Mouse (Mus musculus) CH12.LX (cell line): ENCODE measurements around the gene Trak2. TPM values are rescaled to one million over a fixed set of nuclear protein-coding genes. Genes with fewer than 3 reads are reported as not detected.
A peak's percentile ranks its signal among the peaks of the same experiment; 100 is the strongest.
"Not testable (repeated sequence)": the region's sequence is repeated elsewhere in the genome, so short reads cannot be mapped to it uniquely, and the experiment has no call there.

Experiments used
- DNase-seq: peaks from one replicate; pipeline ENCODE4 v3.0.0-alpha.2; 2013; ENCODE audit errors: extremely low read depth
- H3K27ac ChIP-seq: 2 replicates; pipeline ENCODE4 v1.5.1; 2012; ENCODE audit warnings: low read depth, mild to moderate bottlenecking, control low read depth, moderate library complexity; ENCODE audit not compliant: insufficient read depth
- H3K27me3 ChIP-seq: replicated peaks from 2 replicates; pipeline ENCODE3; 2012; ENCODE audit warnings: inconsistent platforms
- H3K36me3 ChIP-seq, 2 experiments: replicated peaks in 1 of 2; 2 replicates each; pipeline versions ENCODE3 to v1.6.1; 2012; ENCODE audit warnings: inconsistent platforms in 1 of 2, low read length in 1 of 2, mild to moderate bottlenecking in 1 of 2, mixed read lengths in 1 of 2, moderate library complexity in 1 of 2; ENCODE audit not compliant: control insufficient read depth in 1 of 2, insufficient read depth in 1 of 2
- H3K4me1 ChIP-seq, 2 experiments: 2 replicates each; pipeline ENCODE4 v1.6.1; 2012; ENCODE audit warnings: inconsistent platforms in 1 of 2, moderate library complexity in 1 of 2; ENCODE audit not compliant: insufficient read depth in 2 of 2, control insufficient read depth in 1 of 2
- H3K4me2 ChIP-seq: 2 replicates; pipeline ENCODE4 v1.6.1; 2012; ENCODE audit warnings: low read depth, mild to moderate bottlenecking, control low read depth; ENCODE audit not compliant: poor library complexity, insufficient read depth, severe bottlenecking
- H3K4me3 ChIP-seq, 3 experiments: fragments of 150-350 bp in 1 of 3; sonication (generic) in 1 of 3; replicated peaks in 1 of 3; 2 replicates each; pipeline versions ENCODE3 to v1.5.1; 2011 to 2012; ENCODE audit warnings: low read depth in 2 of 3, low read length in 2 of 3, mild to moderate bottlenecking in 2 of 3, moderate library complexity in 2 of 3, control low read depth in 1 of 3, improper control_type of control experiment in 1 of 3, inconsistent platforms in 1 of 3, mixed read lengths in 1 of 3; ENCODE audit not compliant: poor library complexity in 1 of 3
- H3K79me2 ChIP-seq: replicated peaks from 2 replicates; pipeline ENCODE4 v1.6.1; 2012; ENCODE audit warnings: mild to moderate bottlenecking, moderate library complexity; ENCODE audit not compliant: control insufficient read depth, poor library complexity, insufficient read depth, severe bottlenecking; ENCODE audit errors: extremely low read depth
- H3K9ac ChIP-seq: 2 replicates; pipeline ENCODE4 v1.6.1; 2012; ENCODE audit warnings: low read depth, mild to moderate bottlenecking, control low read depth, moderate library complexity; ENCODE audit not compliant: insufficient read depth
- H3K9me3 ChIP-seq: replicated peaks from 2 replicates; pipeline ENCODE3; 2012; ENCODE audit warnings: low read length, inconsistent platforms, mixed read lengths
- BHLHE40 ChIP-seq: IDR thresholded peaks from 2 replicates; pipeline ENCODE4 v1.6.1; 2011; ENCODE audit warnings: mild to moderate bottlenecking, low read depth, low read length, improper control_type of control experiment
- EP300 ChIP-seq: IDR thresholded peaks from 2 replicates; pipeline ENCODE4 v1.6.1; 2011; ENCODE audit warnings: low read length, improper control_type of control experiment
- ETS1 ChIP-seq: conservative IDR thresholded peaks from 2 replicates; pipeline ENCODE4 v1.6.1; 2012; ENCODE audit warnings: low read depth, mild to moderate bottlenecking, inconsistent platforms, low read length, improper control_type of control experiment, moderate library complexity
- HCFC1 ChIP-seq: IDR thresholded peaks from 2 replicates; pipeline ENCODE4 v1.6.1; 2012; ENCODE audit warnings: low read depth, mild to moderate bottlenecking, inconsistent platforms, low read length, improper control_type of control experiment
- IRF4 ChIP-seq: IDR thresholded peaks from 2 replicates; pipeline ENCODE4 v1.6.1; 2014; ENCODE audit warnings: low read depth, mild to moderate bottlenecking, inconsistent platforms, low read length, improper control_type of control experiment
- JUN ChIP-seq: IDR thresholded peaks from 2 replicates; pipeline ENCODE4 v1.6.1; 2011; ENCODE audit warnings: low read depth, mild to moderate bottlenecking, low read length, improper control_type of control experiment, moderate library complexity; ENCODE audit not compliant: insufficient read depth
- JUND ChIP-seq: conservative IDR thresholded peaks from 2 replicates; pipeline ENCODE4 v1.6.1; 2011; ENCODE audit warnings: low read depth, low read length, improper control_type of control experiment
- MAFK ChIP-seq: IDR thresholded peaks from 2 replicates; pipeline ENCODE4 v1.6.1; 2011; ENCODE audit warnings: low read length, improper control_type of control experiment; ENCODE audit not compliant: insufficient replicate concordance
- MAZ ChIP-seq: IDR thresholded peaks from 2 replicates; pipeline ENCODE4 v1.6.1; 2012; ENCODE audit warnings: low read depth, mild to moderate bottlenecking, inconsistent platforms, low read length, improper control_type of control experiment, moderate library complexity
- MEF2A ChIP-seq: IDR thresholded peaks from 2 replicates; pipeline ENCODE4 v1.6.1; 2014; ENCODE audit warnings: low read depth, mild to moderate bottlenecking, inconsistent platforms, low read length, improper control_type of control experiment, borderline replicate concordance
- MXI1 ChIP-seq: IDR thresholded peaks from 2 replicates; pipeline ENCODE4 v1.6.1; 2011; ENCODE audit warnings: mild to moderate bottlenecking, low read depth, low read length, improper control_type of control experiment
- POLR2A ChIP-seq: IDR thresholded peaks from 2 replicates; pipeline ENCODE4 v1.6.1; 2011; ENCODE audit warnings: low read depth, mild to moderate bottlenecking, improper control_type of control experiment, low read length
- RCOR1 ChIP-seq: conservative IDR thresholded peaks from 2 replicates; pipeline ENCODE4 v1.6.1; 2012; ENCODE audit warnings: low read depth, mild to moderate bottlenecking, inconsistent platforms, low read length, improper control_type of control experiment
- TCF12 ChIP-seq: IDR thresholded peaks from 2 replicates; pipeline ENCODE4 v1.6.1; 2014; ENCODE audit warnings: low read depth, mild to moderate bottlenecking, inconsistent platforms, low read length, improper control_type of control experiment
- dilution Hi-C: fragments of 300-500 bp; cut with MboI; formaldehyde crosslinking; loops from 2 replicates; pipeline ENCODE4 v1.14.3; 2020; ENCODE audit warnings: low sequenced_read_pairs; ENCODE audit not compliant: extremely low pct_unique_long_range_greater_than_20kb, extremely low pct_ligation_motif_present
- in situ Hi-C: fragments of 300-500 bp; cut with MboI; formaldehyde crosslinking; loops from 3 replicates; pipeline ENCODE4 v1.14.3; 2019; ENCODE audit warnings: low sequenced_read_pairs, low pct_ligation_motif_present, low pct_unique_long_range_greater_than_20kb, mixed read lengths
- polyA plus RNA-seq: library from polyadenylated mRNA; unstranded; fragments of >175 nt; gene quantifications from 2 replicates; pipeline ENCODE4 v1.2.1, GENCODE M21; 2012; ENCODE audit warnings: low read depth; ENCODE audit not compliant: insufficient read length
- total RNA-seq, 2 experiments: library from RNA; depleted of rRNA; stranded (reverse); fragments of 300-350 nt in 1 of 2; fragments of >200 nt in 1 of 2; gene quantifications; 2 replicates each; pipeline ENCODE4 v1.2.3; 2012 to 2014

Trak2 gene
- total and polyA plus RNA-seq, 3 experiments, result 7.7 to 16.7 (median 11.4) TPM

DNA sequence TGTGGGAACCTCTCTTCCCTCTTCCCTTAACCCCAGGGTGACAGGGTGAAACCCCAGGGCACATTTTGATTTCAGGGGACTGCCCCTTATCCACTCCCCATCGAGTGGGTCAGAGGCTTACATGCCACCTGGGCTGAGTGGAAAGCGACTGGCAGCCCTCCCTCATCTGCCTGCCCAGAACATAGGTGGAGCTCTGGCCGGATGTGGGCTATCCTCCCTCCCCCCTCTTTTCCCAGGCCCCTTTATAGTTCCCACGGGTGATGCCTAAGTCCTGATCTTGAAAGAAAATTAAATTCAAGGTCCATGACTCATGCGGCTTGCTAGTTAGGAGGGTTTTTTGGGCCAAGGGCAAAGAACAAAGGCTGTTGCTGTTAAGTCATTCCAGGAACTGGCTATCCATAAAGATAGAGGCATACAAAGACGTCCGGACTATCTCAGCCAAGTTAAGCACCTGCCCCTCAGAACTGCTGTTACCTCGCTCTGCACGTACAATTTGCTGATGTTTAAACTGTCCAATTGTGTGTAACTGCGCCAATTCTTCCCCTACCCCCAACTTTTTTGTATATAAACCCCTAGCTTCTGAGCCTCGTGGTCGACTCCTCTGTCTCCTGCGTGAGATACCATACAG is 113.4 kb downstream of the Trak2 start:
- H3K36me3 ChIP-seq, H3K9ac ChIP-seq, H3K9me3 ChIP-seq, H3K79me2 ChIP-seq, H3K27me3 ChIP-seq, dilution Hi-C loops, in situ Hi-C loops: not testable (repeated sequence)
- TF ChIP-seq HCFC1 (0 out of 2 replicates have a peak, but pooled peaks have one; percentile 4), MAZ (peak; percentile 71), MEF2A (0 out of 2 replicates have a peak, but pooled peaks have one; percentile 22), EP300 (peak; percentile 64), TCF12 (peak; percentile 86), ETS1 (peak; percentile 78), POLR2A (0 out of 2 replicates have a peak, but pooled peaks have one; percentile 13), BHLHE40 (peak; percentile 53; the same call in 1 of the 2 replicates), MXI1 (0 out of 2 replicates have a peak, but pooled peaks have one; percentile 30), IRF4 (peak; percentile 65), RCOR1 (0 out of 2 replicates have a peak, but pooled peaks have one; percentile 1)
- H3K4me3 ChIP-seq, result peak overlapping the region in 2 of 3 experiments; percentile 20 to 29
- H3K4me1 ChIP-seq, result peaks cover 23 to 47% of the 10 kb centered on the region in 2 experiments
- peak overlapping the region; percentile 92 for H3K4me2 ChIP-seq
- H3K27ac ChIP-seq, result peak overlapping the region; percentile 19; the same call in 1 of the 2 replicates
- peak; percentile 82 for DNase-seq

DNA sequence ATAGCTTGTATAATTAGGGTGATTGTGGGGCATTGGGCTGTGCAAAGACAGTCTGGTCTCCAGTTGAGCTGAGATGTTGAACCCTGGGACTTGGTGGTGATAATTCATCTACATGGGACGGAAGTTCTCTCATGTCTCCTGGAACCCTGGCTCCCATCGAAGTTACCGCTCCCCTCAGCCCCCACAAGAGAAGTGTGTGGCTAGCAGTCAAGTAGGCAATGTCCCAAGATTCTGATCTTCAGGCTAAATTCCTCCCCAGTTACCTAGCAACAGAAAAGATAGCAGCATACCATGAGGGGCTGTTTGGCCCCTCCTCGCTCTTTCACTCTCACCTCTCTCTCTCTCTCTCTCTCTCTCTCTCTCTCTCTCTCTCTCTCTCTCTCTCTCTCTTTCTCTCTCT is 114.1 kb downstream of the Trak2 start:
- H3K4me1 ChIP-seq, result peaks cover 23 to 47% of the 10 kb centered on the region in 2 experiments
- H3K36me3 ChIP-seq, in situ Hi-C loops, H3K9ac ChIP-seq, DNase-seq, dilution Hi-C loops, H3K27ac ChIP-seq, H3K9me3 ChIP-seq, H3K4me3 ChIP-seq, H3K79me2 ChIP-seq, H3K27me3 ChIP-seq: not testable (repeated sequence)
- 0 out of 2 replicates have a peak overlapping the region, but pooled peaks have one; percentile 92 for H3K4me2 ChIP-seq

DNA sequence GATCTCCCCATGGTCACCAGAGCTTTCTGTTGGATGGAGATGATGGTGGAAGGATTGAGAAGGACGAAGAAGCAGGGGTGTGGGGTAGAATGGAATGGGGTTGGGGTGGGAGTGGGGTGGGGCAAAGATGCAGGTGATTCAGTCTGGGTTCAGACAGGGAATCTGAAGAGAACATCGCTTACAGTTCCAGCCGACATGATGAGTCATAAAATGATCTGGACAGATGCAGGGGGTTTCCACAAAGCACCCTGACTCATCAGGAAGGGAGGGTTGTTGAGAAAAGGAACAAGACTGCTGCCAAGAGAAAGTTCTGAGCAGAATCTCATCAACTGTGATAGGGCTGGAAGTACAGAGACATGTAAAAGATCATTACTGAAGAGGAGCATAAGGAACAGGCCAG is 116.4 kb downstream of the Trak2 start:
- H3K36me3 ChIP-seq, dilution Hi-C loops, H3K4me3 ChIP-seq, H3K27me3 ChIP-seq, H3K9me3 ChIP-seq, H3K79me2 ChIP-seq, H3K4me2 ChIP-seq, H3K9ac ChIP-seq, in situ Hi-C loops: not testable (repeated sequence)
- DNase-seq, result peak; percentile 70
- H3K4me1 ChIP-seq, result peaks cover 23 to 61% of the 10 kb centered on the region in 2 experiments
- TF ChIP-seq EP300 (peak; percentile 81), TCF12 (peak; percentile 57; the same call in 1 of the 2 replicates), JUN (peak; percentile 72), IRF4 (peak; percentile 78), MAFK (peak; percentile 42; the same call in 1 of the 2 replicates), BHLHE40 (peak; percentile 13; the same call in 1 of the 2 replicates), ETS1 (peak; percentile 66), JUND (peak; percentile 80)
- peak overlapping the region; percentile 15; the same call in 1 of the 2 replicates for H3K27ac ChIP-seq
